Mouse (Mus musculus) lung, postnatal 4 days (tissue): ENCODE results near the gene Lpar1.

Experiments used
- DNase-seq, 2 experiments: peaks; one replicate each; pipeline ENCODE4 v3.0.0; 2021

Gene Lpar1

DNA sequence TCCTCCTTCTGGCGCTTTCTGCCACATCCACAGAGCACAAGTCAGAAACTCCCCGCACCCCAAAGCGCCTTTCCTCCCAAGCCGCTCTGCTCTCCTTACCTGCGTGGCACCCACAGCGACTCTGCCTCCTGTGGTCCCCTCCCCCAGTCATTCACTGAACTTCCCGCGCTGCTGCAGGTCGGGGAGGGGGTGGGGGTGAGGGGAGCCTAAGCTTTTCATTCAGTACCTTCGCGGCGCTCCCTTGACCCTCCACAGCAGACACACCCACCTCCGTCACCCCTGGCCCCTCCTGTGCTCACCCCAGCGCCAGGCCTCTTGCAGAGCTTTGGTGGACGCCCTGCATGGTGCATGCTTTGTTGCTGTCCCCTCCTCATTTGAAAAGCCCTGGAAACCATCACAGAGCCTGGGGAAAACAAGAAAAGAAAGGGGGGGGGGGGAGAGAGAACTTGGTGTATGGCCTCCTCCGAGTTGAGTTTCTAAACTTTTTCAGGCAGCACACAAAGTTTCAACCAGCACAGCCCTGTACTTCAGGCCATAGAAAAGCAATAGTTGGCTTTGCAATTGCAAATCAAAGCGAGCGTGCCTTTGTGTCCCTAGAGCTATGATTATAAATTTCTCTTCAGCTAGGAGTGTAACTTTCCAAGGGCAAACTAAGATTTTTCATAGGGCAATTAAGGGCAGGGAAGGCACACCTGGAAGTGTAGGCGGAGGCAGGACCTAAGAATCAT, at the start of gene Lpar1:
Gene Lpar1, minus strand, starts transcription at position 268 of the 728 bp plus-strand sequence.
- DNase-seq: peak in 1 of 2 experiments; percentile 30

DNA sequence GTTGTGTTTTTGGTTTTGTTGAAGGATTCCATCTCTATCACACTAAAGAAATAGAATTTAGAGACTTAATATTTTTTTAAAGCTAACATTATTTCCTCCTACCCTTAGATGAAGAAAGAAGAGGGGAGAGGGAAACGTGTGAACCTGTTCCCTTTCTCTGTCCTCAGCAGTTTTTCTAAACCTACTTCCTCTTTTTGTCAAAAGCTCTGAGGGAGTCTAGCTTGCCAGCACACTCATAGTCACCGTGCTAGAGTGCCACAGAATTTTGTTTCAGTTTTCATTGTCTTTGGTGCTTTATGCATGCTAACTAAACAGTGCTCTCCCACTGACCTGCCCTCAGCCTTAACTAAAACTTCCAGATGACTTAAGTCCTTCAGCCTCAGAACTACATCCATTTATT, 32.2 kb upstream of the Lpar1 start:
- DNase-seq: no peak

DNA sequence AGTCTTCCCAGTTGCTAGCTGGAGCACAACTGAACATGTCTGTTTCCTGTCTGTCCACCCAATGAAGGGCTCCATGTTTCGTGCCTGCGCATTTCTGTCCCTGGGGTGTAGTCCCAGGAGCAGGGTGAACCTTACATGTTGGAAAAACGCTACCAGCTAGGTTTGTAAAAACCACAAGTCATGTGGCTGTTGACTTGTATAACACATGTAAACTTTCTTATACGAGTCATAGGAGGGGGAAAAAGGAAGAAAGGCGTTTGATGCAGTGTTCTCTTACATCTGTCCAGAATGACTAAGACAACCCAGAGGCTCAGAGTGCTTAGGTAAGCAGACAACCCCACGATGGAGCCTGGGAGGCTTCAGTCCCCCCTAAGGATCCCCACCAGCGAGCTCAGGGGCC, 27.5 kb upstream of the Lpar1 start:
- DNase-seq: no peak

DNA sequence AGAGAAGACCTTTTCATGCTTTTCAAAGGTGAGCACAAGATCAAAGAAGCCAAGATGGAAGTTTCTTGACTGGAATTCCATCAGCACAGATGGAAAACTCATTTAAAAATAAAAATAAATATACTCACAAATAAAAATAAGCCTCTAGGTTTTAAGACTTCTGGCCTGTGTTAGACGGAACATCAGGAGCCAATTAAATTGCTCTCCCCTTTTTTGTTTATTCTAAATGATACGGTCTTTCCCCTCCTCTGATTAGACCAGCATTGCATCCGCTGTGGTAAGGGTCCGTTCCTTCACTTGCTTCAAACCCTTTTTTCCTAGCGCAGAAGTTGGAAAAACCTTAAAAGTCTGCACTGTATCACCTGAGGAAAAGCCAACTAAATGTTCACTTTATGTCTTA, 26.8 kb upstream of the Lpar1 start:
- DNase-seq: no peak

DNA sequence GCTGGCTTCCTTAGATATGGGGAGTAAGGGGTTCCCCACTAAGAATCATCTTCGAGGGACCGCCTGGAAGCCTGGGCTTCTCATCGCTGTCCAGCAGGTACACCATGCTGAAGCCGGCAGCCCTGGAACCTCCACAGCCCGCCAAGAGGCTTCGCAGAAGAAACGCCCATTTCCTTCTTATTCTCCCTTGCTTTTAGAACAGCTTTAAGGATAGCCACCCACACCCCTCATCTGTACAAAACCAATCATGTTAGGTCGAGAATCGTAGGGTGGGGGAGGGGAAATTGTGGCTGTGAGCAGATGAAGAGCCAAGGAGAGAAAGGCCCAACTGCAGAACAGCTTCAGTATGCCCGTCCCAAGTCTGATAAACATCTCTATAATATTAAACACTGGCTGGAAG, 26.4 kb upstream of the Lpar1 start:
- no peak for DNase-seq

DNA sequence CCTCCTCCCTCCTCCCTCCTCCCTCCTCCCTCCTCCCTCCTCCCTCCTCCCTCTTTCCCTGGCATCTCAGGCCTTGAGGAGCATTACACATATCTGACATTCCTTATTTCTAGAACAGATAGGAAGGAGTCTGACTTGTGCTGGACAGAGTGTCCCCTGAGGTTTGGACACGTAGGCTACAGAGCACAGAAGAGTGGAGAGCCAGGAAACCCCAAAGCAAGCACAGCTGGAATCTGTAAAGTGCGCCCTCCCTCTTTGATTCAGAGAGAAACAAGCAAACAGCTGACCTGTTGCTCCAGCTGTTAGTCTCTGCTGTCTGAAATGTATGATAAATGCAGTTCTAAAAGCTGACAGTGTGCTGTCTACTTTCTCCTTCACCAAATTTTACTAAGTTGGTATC, 24.8 kb upstream of the Lpar1 start:
- DNase-seq: peak; percentile 26 to 67

DNA sequence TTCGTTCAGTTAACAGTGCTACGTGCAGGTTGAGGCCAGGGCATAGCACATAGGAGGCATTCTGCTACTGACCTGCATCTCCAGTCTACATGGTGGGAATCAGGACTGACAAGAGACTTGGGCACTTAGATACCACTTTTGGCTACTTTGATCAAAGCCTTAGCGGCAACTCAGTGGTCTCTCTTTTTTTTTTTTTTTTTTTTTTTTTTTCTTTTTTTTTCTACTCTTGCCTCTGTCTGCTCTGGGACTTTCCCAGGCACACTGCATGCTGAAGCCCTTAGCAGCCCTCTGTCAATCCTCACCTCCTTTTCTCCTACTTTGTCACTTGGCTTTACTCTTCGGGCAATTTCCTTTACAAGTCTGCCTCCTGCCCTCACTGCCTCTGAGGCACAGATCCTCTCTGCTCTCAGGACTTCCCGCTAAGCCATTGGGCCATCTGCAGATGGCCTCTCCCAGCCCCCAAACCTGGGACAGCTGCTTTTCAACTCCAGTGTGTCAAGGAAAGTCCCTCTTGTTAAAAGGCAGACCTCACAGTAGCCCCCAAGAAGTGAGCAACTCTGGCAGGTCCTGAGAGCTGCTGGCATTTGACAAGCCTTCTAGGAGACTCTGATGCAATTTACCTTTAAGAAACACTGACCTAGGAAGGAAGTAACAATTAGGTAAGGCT, 23.8 kb upstream of the Lpar1 start:
- DNase-seq: no peak

DNA sequence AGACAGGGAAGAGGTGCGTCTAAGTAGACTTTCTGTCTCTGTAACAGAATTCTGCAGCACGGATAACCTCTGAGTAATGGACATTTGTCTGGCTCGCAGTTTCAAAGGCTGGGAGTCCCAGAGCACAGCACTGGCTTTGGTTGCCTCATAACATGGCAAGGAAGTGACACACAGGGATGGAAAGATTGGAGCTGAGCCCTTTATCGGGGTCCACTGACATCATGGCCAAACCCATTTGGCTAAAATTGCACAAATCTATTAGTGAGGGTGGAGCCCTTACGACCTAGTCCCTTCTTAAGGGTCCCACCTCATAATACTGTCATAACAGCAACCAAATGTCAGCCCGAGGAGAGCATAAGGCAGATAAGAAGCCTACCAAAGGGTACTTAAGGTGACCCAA, 22.1 kb upstream of the Lpar1 start:
- no peak for DNase-seq

DNA sequence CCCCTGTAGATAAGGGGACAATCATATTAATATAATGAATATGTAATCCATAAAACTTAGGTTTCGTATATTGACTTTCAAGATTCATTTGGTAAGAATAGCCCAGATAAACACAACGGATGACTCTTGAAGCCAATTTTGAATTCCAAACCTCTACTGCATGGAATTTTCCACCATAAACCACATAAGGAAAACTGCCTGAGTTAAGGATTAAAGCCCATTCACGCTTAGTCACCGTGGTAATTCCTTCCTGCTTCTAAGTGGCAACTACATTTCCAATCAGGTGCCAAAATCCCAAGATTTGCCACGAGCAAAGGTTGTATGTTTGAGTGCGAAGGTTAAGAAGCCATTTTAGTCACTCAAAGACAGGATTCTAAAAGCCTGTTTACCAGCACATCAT, 20.3 kb upstream of the Lpar1 start:
- no peak for DNase-seq

DNA sequence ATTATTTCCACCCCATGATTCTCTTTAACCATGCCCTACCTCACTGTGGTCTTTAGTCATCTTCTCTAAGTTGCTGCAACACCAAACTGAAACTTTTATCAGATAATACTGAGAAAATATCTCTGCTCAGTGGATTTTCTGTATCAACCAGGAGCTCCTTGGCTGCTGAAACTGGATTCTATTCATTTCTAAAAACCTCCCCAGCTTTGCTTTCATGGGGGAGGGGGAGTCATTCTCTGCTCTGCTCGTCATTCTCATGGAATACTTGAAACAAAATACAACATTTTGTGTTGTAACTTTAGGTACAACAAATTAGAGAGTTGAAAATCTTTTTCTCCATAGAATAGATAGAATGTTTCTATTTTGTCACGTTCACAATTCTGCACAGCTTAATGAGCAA, 18.7 kb upstream of the Lpar1 start:
- DNase-seq: no peak

DNA sequence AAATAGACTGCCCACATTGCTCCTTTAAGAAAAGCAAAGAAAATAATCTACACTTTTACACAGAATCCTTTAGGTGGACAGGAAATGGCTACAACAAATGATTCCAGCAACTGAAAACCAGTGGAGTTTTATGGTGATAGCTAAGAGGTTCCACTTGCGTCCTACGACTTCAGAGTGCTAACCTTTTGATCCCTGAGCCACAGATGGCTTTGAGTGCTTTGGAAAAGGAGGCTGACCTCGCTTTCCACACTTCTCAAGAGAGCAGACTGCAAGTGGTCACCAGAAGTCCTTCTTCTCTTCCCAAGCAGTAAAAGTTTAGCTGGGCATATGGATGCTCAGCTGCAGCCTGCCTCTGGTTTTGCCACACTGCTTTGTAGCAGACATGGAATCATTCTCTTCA, 18.0 kb upstream of the Lpar1 start:
- DNase-seq: no peak

DNA sequence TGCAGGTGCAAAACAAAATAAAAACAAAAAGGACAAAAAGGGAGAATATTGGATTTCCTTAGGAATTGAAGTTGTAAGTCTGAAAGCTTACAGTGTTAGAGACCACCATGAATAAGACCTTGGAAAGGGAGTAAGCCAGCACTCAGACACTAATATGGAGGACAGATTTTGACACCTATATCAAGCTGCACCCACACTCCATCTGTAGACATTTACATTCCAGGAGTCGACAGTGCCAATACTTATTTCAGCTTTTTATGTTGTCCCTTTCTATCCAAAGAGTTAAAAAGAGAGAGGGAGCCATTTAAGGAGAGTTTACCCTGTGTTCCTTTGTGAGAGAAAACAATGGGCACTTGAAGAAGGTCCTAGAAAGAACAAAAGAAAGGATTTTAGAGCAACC, 17.5 kb upstream of the Lpar1 start:
- DNase-seq: no peak

DNA sequence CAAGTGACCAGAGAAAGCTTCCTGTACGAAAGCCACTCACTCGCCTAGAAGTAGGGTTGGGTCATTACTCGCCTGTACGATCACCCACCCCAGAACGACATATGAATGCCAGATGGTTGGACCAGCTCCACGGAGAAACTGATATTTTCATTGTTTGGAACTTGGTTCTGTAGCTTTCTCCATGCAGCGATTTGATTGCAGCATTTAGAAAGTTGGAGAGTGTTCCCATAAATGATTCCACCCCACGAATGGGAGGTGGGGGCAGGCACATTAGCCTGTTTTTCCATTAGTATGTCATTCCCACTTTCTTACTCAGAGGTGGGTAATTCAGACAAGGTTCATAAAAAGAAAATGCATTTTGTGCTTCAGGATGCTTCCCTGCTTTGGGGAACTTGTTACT, 14.8 kb upstream of the Lpar1 start:
- DNase-seq: no peak

DNA sequence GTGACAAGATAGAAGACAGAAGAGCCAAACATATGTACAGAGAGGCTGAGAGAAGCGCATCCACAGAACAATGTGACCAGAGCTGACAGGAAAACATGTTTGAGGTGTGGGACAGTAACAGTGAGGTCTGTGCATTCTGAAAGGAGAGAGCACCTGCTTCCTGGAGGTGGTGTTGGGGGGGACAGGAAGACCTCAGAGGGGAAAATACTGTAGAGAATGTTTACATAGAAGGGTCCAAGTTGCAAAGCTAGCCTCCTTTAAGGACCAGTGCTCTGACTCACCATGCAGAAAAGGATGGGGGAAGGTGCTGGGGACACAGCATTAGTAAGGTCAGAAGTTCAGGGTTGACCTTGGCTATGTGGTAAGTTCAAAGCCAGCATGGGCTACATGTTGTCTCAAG, 9.1 kb upstream of the Lpar1 start:
- DNase-seq: no peak

DNA sequence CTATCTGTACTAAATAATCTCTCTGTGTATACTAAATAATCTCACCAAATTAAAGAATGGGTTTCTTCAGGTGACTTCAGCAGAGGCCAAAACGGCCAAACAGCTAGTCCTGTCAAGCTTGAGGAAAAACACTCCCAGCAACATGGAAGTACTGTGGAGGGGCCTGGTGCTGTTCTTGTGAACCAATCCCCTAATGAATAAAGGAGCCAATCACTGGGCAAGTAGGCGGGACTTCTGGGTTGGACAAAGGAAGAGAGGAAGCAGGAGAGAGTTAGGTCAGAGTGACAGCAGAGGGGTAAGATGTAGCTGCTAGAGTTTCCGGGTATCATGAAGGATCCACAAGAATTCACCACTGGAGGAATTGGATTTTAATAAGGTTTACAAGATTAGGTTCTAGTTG, 3.3 kb upstream of the Lpar1 start:
- DNase-seq: no peak

DNA sequence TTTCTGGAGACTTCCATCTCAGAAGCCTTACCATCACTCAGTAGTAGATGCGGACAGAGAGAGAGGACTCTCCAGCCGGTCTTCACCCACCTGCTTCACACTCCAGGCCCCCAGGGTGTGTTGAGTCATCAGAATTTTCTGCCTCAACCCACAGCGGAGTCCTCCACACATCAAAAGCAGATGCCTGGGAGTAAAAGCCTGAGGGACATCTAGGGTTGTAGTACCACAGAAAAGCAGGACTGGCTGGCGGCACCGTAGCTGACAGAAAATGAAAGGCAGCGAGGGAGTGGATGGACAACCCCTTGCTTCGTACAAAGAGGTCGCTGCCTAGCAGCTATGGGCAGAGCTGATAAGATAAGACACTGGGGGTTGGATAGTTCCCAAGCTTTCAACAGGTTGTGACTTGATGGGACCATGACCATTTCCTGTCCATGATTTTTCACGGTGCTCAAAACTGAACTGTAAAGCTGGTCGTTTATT, 701 bp upstream of the Lpar1 start:
- DNase-seq: no peak

DNA sequence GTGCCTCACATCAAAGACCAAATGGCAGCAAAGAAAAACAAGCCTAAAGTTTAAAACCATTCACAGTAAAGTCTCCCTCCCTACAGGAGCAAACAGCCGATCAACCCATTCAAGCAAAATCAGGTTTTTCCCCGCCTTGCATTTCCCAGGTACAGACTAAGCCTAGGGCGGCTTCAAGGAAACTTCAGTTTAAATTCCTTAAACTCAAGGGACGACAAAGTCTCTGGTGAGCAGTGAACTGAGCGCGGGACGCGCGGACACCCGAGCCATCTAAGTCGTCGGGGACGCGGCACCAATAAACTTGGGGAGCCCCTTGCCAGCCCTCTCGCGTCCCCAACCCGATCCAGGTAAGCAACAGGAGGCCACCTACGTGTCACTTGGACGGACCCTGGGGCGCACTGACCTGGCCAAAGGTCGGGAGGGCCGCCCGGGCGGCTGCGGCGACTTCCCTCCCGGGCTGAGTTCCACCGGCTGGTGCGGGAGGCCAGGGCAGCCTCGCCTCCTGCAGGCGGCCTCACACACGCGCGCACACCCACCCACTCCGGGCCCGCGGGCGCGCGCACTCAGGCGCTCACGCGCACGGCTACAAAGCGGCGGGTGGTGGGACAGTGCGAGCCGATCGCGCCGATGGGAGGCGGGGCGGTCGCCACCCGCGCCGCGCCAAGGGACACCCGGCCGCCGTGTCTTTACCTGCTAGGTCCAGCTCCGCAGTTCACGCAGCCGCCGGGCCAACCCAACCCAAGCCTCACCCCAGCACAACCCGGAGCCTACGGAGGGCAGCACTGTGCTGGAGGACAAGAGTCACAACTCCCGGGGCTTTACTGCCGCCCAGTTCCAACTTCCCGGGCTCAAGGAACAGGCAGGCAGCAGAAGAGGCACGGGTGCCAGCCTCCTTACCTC, 717 bp downstream of the Lpar1 start:
- DNase-seq: peak; percentile 80 to 90

DNA sequence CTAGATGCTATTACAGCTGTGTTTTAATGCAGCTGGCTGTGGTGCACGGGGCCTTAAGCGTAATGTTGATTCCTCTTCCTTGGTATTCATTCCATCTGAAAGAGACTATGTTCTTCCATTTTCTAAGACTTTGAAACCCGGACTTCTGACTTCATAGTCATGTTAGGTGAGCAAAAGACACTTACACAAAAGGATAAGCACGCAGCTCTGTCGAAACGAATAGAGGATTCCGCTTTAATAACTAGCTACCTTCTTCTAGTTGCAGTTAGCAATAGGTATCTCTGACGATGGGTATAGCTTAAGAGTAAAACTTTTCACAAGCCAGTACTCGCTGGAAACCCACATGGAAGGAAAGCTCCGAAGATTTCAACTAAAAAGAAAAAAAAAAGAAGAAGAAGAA, 1.5 kb downstream of the Lpar1 start:
- DNase-seq: no peak

DNA sequence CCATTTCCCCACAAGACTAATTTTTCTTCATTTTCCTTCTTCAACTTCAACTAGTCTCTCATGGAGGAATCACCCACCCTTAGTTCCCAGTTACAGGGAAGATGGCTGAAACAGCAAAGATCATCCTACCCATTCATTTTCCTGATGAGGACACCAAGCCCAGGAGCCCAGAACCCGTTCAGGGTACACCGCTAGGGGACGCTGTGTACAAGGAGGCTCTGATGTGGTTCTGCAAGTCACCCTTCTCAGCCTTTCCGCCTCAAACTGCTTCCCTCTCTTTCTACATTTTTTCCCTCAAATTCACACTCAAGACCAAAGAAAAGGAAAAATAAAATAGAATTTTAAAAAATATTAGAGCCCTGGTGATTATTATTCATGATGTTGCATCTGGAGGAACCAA, 1.9 kb downstream of the Lpar1 start:
- DNase-seq: peak; percentile 76 to 85

DNA sequence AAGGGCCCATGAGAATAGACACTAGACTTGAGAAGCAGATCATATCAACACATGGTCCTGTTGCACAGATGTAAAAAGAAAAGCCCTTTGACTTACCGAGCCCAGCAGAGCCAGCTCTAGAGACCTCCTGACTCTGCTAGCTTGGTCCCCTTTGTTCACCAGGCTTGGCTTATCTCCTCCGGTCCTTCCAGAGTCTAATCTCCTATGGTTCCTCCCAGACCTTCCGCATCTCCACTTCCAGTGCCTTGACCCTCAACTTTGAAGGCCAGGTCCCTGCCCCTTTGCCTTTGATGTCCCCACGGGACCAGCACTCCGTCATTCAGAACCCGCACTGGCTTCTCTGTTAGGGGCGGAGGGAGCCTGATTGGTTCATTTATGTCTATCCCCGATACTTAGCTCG, 6.0 kb downstream of the Lpar1 start:
- DNase-seq: no peak

DNA sequence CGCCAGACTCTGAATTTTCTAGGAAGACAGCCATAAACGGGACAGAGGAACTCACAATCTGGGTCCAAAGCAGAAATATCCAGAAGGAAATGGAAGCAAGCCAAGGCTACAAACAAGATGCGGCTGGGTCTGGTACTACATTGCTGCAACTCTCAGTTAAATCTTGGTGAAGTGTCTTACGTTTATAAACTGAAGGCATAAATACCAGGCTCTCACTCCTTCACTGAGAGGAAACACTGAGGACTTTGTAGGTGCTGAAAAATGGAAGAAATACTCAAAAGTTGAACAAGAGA, 6.5 kb downstream of the Lpar1 start:
- no peak for DNase-seq

DNA sequence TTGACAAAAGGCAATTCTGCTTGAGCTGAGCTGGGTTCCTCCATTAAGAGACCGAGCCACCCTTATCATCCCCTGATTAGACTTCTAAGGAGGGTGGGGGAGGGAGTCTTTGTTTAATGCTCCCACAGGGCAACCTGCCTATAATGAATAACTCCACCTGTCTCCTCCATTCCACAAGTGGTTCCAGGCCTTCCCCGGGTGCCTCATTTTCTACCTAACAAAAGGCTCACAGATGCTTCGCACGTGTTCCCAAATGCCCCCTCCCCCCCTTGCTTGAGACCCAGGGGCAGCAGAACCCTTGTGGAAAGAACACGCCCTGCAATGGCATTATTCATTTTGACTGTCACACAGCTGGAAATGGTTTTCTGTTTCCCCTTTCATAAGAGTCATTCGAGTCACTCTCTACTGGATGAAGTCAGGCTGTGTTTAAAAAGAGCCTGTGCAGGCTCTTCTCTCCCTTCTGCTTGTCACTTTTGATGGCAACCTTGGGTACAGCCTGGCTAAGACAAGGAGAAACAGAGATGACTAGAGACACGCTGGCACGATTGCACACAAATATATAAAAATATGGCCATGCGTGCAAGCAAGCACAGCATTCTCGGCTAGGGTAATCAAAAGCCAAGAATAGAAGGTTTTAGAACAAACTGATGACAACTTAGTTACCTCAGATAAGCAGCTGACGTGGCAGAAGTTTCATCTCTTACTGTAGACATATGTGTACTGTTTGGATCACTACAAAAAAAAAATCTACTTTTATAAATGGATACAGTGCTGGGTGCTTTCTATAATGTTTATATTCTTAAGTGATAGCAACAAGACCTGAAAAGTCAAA, 7.0 kb downstream of the Lpar1 start:
- DNase-seq: no peak

DNA sequence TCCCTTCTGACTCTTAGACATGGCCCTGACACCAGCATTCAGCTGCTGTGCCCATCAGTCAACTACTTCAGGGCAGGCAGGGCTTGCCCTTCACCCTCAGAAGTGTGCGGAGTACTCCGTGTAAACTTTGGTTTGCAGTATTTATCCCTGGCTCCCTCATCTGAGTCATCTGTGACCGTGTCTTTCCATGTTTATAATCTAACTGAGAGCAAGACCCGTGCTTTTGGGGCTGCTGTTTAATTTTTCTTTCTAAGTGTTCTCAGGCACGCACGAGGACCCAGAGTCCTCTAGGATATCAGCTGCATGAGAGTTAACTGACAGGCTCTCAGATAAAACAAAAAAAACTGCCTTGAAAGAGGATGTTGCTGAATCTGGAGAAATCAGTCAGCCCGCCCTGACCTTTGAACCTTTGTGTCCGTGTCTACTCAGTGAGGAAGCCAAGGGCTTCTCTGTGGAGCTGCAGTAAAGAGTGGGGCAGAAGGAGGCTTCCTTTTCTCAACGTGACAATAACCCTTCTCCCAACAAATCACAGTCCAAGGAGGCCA, 7.7 kb downstream of the Lpar1 start:
- peak; percentile 28 to 73 for DNase-seq
